Mouse (Mus musculus) natural killer cell, adult 2 months (primary cell): ENCODE results near the gene Cdx4.

Source experiments
- DNase-seq, 2 experiments: peaks; one replicate each; pipeline ENCODE4 v3.0.0; 2022; ENCODE audit warnings: low spot score in 2 of 2

The Cdx4 gene

DNA sequence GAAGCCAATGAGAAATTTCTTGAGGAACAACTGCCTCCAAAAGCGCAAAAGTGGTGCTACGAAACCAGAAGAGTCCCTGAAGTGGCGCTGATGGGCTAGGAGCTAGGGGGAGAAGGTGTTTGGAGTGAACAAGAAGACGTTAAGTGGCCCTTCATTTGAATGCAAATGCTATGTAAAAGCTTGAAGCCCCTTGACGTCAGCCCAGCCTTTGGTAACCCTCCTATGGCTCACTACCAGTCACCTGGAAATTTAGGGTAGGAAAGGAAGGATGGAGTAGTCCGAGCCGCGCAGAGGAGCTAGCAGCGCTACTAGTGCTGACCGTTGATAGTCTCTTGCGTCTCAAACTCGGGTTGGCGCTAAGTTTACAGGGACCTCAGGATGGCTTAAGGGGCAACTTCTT, at the start of gene Cdx4:
Gene Cdx4 (plus strand): TSS at position 253 of the 400 bp plus-strand sequence.
- no peak for DNase-seq

DNA sequence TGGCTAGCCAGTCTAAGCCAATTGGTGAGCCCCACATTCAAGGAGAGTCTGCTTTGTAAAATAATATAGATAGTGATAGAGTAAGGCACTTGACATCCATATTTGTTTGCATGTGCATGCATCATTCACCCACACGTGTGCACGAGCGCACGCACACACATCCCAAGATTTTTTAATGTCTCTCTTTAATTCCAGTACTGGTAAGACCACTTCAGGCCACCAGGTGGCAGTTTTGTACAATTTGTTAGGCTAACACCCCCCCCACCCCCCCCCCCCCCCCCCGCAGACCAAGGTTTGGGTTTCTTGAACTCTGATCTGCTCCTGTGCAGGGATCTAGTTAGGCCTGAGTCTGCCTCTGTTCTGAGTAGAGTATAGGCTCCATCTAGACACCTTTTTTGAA, 46.9 kb upstream of the Cdx4 start:
- peak in 1 of 2 experiments; percentile 11 for DNase-seq

DNA sequence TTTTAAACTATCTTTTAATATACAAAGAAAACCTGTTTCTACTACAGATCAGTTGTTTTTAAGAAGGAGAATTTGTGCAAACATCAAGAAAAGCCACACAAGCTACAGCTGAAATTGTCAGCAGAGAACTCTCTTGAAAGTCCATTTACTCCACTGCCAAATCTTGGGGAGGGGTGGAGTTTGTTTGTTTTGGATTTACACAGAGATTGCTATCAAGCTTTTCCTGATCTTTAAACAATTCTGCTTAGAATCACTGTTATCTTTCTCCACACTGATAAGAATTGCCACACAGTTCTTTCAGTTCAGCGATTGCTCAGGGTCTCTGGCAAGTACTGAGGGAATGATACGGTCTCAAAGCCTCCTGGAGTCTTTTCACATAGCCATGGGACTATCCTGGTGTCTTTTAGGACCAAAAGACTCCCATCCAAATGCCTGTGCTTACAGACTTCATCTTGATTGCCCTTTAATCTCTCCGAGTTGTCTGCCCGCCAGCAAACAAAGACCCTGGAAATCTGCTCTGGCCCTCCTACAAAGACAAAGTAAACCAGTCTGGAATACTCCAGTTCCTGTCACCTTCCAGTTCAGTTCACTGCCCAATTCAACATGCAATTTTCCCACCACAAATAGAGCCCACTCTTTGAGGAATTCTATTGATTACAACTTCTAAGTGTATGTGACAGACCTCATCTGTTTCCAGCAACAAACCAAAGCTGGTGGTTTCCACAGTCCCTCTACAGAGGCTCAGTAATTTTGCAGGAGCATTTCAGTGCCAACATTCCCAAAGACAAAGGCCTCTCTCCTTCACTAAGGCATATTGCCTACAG, 34.1 kb upstream of the Cdx4 start:
- DNase-seq = no peak

DNA sequence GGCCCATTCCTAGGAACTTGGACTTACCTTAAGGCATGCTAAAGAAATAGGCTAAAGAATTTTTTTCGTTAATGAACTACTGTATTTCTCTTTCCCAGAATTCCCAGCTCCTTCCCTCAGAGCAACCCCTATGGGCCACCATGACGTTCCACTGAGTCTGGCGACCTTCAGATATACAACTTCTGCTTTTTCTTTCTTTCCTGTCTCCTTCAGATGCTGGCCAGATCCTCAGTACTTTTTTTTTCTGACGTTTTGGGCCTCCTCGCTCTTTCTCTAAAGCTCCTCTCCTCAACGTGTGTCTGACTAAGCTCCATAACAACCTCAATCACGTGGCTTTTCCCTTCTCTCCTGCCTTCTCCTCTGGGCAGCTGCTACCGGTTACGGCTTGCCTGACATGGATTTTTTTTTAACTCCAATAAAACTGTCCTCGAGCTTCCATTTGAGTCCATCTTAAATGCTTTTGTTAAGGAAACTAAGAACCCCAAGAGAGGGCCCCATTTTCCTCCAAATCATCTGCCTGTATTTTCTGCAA, 33.3 kb upstream of the Cdx4 start:
- DNase-seq = no peak

DNA sequence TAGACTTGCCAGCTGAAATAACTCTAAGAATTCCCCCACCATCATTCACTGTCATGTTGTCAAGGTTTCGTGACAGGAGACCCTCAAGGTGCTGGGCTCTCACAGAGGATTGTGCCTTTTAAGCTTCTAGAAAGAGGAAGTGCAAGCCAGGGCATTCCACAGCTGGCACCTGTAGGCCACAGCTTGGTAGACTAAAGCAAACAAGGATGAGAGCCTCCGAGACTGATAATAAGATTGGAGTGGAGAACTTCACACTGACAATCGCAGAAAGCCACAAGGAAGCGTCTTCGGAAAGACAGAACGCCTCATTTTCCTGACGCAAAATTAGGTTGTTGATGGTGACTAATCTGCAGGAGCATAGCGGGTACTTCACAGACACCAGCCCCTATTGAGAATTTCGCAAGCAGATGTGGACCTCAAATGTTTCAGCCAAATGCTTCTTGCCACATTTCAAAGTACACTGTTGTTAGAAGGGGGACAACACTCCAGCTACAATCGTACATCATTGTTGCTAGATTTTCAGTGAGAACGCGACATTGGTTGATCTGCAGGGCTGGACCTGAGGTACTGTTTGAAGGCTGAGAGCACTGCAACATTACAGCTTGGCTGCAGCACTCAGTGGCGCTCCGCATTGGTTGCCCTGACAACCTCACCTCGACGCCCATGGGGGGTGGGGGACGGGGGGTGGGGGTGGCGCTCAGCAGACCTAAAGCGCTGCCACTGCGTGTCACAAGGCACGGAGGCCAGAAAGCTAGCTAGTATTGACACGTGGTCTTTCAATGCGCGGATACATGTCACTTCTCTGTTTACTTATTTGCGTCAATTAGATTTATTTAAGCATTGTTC, 32.5 kb upstream of the Cdx4 start:
- DNase-seq = no peak

DNA sequence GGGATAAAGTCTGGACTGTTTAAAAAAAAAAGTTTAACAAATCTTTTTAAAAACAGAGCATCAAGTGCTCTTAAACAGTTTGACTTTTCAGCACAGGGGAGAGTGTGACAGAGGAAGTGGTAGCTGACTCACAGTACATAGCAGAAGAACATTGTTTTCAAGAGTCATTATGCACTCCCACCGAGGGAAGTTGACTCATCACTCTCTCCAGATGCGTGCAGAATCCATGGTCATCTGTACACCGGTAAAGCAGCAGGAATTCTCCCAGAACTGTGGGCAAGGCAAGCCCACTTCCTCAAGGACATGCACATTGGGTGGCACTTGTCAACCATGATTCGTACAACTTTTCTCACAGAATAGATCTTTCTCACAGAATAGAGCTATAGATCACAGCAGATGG, 22.3 kb upstream of the Cdx4 start:
- no peak for DNase-seq

DNA sequence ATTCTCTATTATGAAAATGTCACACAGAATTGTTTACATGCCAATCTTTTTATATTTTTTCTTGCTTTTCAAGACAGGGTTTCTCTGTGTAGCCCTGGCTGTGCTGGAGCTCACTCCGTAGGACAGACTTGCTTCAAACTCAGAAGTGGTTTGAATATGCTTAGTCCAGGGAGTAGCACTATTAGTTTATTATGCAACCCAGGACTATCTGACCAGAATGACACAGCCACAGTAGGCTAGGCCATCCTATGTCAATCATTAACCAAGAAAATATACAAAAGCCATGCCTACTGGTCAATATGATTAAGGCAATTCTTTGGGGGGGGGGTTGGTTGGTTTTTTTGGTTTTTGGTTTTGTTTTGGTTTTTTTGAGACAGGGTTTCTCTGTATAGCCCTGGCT, 12.9 kb upstream of the Cdx4 start:
- no peak for DNase-seq

DNA sequence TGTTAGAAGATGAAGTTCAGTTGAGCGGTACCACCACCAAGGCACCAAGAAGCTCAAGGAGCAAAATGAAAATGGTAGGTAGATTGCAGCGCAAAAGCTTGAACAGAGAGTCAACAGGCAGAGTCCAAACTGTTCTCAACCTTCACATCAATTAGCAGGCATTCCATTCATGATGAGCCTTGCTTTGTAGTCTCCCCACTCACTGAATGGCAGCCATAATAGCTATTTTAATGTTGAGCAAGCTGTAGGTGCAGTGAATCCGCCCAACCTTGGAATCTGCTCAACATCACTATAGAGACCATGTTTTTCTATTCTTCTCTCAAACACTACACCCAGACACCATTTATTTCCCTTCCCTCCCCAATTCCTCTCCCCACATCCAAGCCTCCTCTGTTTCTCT, 9.5 kb upstream of the Cdx4 start:
- DNase-seq = no peak

DNA sequence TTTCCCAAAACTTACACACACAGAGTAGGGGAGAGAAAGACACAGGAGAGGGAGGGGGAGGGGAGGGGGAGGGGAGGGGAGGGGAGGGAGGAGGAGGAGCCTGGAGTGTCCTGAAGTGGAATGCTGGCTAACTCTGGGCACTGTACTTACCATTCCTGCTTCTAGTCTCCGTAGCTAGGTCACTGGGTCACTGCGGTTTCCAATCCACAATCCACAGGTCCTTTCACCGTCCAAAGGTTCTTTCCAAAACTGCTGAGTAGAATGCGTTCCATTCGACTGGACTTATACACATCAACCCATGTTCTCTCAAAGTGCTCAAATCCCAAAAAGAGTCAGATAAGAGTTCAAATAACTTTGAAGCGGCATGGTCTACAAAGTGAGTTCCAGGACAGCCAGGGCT, 7.1 kb upstream of the Cdx4 start:
- no peak for DNase-seq

DNA sequence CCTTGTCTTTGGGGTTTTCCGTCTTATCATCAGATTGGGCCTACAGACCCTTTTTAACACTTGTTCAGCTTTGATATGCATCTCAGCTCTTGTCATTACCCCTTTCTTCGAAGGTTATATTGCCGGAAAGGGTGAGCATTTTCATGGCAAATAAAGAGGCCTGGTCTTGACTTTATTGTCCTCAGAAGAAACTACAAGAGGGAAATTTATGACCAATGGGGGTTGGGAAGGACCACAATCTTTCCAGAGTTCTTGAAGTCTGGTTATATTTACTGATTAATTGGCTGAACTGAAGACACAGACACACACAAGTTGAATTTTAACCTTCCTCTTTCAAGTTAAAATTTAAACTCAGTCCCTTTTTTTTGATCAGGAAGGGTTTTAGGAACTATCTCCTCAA, 4.7 kb downstream of the Cdx4 start:
- no peak for DNase-seq

DNA sequence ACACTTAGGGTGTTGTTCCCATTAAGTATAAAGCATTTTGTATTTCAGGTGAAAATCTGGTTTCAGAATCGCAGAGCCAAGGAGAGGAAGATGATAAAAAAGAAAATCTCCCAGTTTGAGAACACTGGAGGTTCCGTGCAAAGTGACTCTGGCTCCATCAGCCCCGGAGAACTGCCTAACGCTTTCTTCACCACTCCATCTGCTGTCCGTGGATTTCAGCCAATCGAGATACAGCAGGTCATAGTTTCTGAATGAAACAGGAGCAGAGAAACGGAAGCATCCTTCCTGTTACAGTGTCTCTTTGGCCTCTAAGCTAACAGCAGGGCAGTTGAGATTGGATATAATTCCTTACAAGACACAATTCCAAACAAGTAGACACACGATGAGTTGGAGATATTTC, 8.2 kb downstream of the Cdx4 start:
- no peak for DNase-seq

DNA sequence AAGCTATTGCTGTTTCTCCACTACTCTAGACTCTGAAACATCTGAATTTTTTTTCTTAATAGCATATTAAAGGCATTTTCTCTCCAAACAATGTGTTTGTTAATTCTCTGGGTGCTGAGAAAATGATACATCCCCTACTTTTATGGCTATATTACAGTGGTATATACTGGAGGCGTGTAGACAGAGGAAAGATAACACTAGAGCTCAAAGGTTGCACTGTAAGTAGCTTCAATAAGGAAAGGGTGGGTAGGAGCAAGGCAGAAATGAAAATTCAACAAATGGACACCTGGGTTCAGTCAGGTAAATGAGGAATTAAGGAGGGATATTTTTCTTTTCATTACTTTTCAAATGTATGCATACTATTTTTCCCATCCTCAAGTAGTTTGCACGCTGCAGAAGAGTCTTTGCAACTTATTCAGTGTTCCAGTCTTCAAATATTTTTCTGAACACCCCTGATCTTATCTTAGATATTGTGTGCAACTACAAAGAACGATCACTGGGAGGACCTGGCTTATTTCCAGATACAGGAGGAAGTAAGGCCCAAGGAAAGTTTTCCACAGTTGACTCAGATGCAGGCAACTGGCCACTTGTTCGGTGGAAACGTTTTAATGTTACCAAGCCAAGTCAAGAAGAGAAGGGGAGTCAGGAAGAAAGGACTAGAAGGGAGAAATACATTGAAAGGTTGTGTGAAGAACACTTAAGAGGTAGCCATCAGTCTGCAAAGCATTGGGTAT, 10.1 kb downstream of the Cdx4 start:
- DNase-seq = no peak

DNA sequence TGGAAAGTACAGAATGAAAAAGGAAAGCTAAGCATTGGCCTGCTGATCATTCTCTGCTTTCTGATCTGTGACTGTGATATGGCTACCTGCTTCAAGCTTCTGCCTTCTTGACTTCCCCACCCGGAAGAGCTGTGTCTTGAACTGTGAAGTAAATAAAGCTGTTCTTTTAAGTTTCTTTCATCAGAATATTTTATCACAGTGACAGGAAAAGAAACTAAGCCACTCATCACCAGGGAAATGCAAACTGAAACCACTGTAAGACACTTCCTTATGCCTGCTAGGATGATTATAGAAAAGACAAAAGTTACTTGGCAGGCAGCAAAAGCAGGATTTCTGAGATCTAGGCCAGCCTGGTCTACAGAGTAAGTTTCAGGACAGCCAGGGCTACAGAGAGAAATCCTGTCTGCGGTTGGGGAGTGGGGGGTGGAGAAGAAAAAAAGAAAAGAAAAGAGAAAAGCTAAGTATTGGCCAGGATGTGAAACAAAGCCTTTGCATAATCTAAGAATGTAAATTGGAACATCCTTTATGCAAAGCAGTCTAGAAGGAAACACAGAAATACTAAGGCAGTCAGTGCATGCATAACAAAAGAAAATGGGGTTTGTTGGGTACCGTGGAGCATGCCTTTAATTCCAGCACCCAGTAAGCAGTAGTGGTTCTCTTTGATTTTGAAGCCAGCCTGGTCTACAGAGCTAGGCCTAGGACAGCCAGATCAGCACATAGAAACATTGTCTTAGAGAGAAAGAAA, 20.3 kb downstream of the Cdx4 start:
- DNase-seq = peak in 1 of 2 experiments; percentile 0

DNA sequence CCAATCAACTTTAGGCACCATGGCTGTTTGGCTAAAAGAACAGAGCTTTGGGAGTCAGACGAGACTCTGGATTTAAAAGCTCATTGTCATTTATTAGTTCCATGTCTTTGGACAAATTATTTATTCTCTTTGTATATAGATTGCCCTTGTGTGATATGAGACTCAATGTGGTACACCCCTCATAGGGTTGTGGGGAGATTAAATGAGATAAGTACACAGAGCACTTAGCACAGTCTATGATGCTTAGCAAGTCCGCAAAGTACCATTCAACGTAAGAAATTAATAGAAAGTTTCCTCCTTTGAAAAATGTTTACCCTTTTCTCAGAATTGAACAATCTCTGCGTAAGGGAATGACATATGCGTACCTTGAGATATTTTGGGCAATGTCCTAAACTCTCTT, 34.6 kb downstream of the Cdx4 start:
- no peak for DNase-seq

DNA sequence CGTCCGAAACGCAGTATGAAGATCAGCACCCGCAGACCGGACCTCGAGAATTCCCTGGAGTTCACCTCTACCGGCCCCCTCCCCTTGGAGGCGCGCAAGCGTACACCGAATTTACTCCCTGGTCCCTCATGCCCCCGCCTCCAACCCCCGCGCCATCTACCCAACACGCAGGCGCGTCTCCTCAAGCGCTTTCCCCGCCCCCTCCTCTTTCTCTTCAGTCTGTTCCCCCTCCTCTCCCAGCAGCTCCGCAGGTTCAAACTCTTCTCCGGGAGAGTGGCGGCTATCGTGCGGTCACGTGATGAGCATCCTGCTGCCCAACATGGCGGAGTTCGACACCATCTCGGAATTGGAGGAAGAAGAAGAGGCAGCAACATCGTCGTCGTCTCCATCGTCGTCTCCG, 35.1 kb downstream of the Cdx4 start, which contains the start of gene Chic1:
Gene Chic1 (plus strand): TSS at position 190 of the 400 bp plus-strand sequence.
- DNase-seq = peak; percentile 24 to 26

DNA sequence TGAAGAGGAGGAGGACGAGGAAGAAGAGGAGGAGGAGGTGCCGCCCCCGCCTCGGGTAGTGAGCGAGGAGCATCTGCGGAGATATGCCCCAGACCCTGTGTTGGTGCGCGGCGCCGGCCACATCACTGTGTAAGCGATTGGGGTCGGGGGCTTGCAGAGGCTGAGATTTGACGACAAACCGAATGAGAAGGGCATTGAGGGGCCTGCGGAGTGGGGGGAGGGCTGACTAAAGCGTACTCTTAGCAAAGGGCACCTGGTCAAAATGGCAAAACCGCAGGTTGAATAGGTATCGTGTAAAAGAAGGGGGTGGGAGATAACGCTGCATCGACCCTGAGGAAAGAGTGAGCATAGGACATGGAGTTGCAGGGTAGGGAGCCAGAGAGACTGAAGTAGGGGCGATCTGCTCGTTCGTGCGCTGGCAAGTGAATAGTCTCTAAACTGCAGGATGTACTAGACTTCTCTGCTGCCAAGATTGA, 35.6 kb downstream of the Cdx4 start:
- DNase-seq = no peak

DNA sequence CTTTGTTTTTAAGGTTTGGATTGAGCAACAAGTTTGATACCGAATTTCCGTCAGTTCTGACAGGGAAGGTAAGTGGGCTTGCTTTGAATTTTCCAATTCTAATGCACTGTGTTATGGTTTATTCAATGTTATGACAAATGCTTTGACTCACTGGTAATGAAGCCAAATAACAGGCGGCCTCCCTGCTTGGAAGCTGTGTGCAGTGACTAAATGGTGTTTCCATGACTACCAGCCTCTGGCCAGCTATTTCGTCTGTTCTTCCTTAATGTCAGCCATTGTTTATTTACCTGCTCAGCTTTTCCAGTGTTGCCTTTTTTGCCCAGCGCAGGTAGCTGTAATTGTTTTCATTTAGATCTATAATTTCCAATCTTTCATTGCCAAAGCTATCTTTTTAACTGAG, 45.0 kb downstream of the Cdx4 start:
- DNase-seq = no peak

DNA sequence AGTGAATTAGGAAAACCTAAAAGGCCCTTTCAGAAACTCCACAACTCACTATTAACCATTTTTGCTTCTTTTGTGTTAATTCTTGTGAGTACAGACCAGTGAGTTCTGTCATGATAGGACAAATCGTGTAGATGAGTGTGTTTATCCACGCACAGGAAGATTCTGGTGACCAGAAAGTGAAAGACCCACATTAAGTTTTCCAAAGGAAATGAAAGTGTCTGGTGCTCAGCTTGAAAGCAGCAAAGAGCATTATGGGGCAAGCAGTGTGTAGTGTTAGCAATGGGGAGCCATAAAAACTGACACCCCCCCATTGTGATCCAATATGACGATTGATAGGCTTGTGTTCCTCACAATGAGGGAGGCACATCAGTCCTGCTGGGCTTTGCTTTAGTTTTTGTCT, 47.5 kb downstream of the Cdx4 start:
- DNase-seq = no peak

DNA sequence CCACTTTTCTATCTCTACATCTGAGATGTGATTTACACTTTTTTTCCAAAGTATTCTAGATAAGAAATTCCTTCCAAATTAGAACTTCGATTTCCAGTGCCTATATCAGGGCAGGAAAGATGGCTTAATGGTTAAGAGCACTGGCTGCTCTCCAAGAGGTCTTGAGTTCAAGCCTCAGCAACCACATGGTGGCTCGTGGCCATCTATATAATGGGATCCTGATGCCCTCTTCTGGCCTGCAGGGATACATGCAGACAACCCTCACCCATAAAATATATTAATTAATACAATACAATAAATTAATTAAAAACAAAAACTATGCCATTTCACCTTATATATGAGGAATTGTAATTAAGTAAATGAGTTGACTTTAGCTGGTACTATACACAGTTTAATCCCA, 50.0 kb downstream of the Cdx4 start:
- peak in 1 of 2 experiments; percentile 6 for DNase-seq

DNA sequence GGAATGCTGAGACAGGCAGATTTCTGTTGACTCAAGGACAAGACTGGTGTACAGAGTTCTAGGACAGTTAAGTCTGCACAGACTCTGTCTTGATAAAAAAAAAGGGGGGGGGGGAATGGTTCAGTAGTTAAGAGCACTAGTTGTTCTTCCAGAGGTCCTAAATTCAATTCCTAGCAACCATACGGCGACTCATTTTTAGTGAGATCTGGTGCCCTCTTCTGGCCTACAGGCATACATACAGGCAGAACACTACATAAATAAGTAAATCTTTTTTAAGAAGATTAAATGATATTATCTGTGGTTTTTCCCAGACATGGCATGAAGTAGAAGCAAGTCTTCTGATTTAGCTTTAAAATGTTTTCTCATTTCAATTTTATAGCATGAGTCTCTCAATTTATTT, 50.4 kb downstream of the Cdx4 start:
- DNase-seq = no peak

DNA sequence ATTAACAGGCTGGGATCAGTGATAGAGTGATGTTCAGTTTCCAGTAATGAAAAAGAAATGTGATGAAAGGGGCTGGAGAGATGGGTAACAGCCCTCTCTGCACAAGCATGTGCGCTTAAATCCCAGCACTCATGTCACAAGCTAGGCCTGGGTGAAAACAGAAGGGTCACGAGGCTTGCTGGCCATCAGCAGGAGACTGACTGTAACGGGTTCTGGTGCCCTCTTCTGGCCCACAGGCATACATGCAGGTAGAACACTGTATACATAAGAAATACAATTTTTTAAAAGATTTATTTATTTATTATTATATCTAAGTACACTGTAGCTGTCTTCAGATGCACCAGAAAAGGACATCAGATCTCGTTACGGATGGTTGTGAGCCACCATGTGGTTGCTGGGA, 53.1 kb downstream of the Cdx4 start:
- DNase-seq = no peak
